Mouse (Mus musculus) CH12.LX (cell line): ENCODE measurements around the gene Gm20708.

Source experiments
- CTCF ChIP-seq, 2 experiments: IDR thresholded peaks in 1 of 2; conservative IDR thresholded peaks in 1 of 2; 2 replicates each; pipeline ENCODE4 v1.5.1; 2011 to 2012; ENCODE audit warnings: low read depth in 2 of 2, low read length in 2 of 2, improper control_type of control experiment in 1 of 2, inconsistent platforms in 1 of 2, mild to moderate bottlenecking in 1 of 2, moderate library complexity in 1 of 2
- EP300 ChIP-seq: IDR thresholded peaks from 2 replicates; pipeline ENCODE4 v1.6.1; 2011; ENCODE audit warnings: low read length, improper control_type of control experiment
- JUN ChIP-seq: IDR thresholded peaks from 2 replicates; pipeline ENCODE4 v1.6.1; 2011; ENCODE audit warnings: low read depth, mild to moderate bottlenecking, low read length, improper control_type of control experiment, moderate library complexity; ENCODE audit not compliant: insufficient read depth
- MAX ChIP-seq: IDR thresholded peaks from 2 replicates; pipeline ENCODE4 v1.6.1; 2011; ENCODE audit warnings: low read length, improper control_type of control experiment
- MAZ ChIP-seq: IDR thresholded peaks from 2 replicates; pipeline ENCODE4 v1.6.1; 2012; ENCODE audit warnings: low read depth, mild to moderate bottlenecking, inconsistent platforms, low read length, improper control_type of control experiment, moderate library complexity
- NRF1 ChIP-seq: IDR thresholded peaks from 2 replicates; pipeline ENCODE4 v1.6.1; 2014; ENCODE audit warnings: low read depth, mild to moderate bottlenecking, inconsistent platforms, low read length, improper control_type of control experiment, moderate library complexity
- POLR2A ChIP-seq: IDR thresholded peaks from 2 replicates; pipeline ENCODE4 v1.6.1; 2011; ENCODE audit warnings: low read depth, mild to moderate bottlenecking, improper control_type of control experiment, low read length
- POLR2AphosphoS2 ChIP-seq: IDR thresholded peaks from 2 replicates; pipeline ENCODE4 v1.6.1; 2011; ENCODE audit warnings: low read depth, low read length, improper control_type of control experiment
- UBTF ChIP-seq: IDR thresholded peaks from 2 replicates; pipeline ENCODE4 v1.6.1; 2012; ENCODE audit warnings: low read depth, mild to moderate bottlenecking, inconsistent platforms, low read length, improper control_type of control experiment, moderate library complexity
- ZC3H11A ChIP-seq: IDR thresholded peaks from 2 replicates; pipeline ENCODE4 v1.6.1; 2012; ENCODE audit warnings: low read depth, mild to moderate bottlenecking, inconsistent platforms, low read length, improper control_type of control experiment
- ZKSCAN1 ChIP-seq: IDR thresholded peaks from 2 replicates; pipeline ENCODE4 v1.6.1; 2012; ENCODE audit warnings: low read depth, inconsistent platforms, low read length, improper control_type of control experiment, borderline replicate concordance

DNA sequence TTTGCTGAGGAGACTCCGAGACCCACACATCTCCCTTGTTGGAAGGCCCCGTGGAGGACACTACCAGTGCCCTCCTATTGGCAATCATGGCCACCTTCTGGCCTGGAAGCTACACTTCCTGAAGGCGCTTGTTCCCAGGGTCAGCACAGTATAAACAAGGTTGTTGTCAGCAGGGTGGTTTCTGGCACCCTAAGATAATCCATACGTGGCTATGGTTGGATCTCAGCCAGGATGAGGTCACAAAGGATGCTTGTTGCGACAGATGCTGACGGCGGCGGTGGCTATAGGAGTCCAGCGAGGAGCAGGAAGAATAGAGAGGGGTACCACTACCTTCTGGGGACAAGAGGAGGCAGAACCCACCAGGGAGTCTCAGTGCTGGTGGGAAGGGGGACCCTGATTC, 20.9 kb downstream of the Gm20708 start:
- TF ChIP-seq ZC3H11A, result no peak
- TF ChIP-seq MAZ, result no peak
- no peak for TF ChIP-seq JUN
- no peak for TF ChIP-seq ZKSCAN1
- TF ChIP-seq NRF1, result no peak
- no peak for TF ChIP-seq CTCF (conservative IDR thresholded peaks at IDR 0.05 in 1 of 2, IDR thresholded peaks at IDR 0.05 in 1 of 2; ENCODE audit: low read depth in 2 of 2, low read length in 2 of 2)
- TF ChIP-seq POLR2AphosphoS2, result no peak
- TF ChIP-seq UBTF, result no peak
- TF ChIP-seq POLR2A, result no peak
- TF ChIP-seq MAX, result no peak
- no peak for TF ChIP-seq EP300
